Mouse (Mus musculus): ENCODE data around the gene Amy2a1. TPM values are rescaled to one million over a fixed set of nuclear protein-coding genes. Genes with fewer than 3 reads are reported as not detected.
"Not testable (repeated sequence)": the region's sequence is repeated elsewhere in the genome, so short reads cannot be mapped to it uniquely, and the experiment has no call there.

The Amy2a1 gene
- polyA plus RNA-seq (2016; fragmentation: Nextera tagmentation; extraction: Ambion mirVana) = not detected in 2 replicates

DNA sequence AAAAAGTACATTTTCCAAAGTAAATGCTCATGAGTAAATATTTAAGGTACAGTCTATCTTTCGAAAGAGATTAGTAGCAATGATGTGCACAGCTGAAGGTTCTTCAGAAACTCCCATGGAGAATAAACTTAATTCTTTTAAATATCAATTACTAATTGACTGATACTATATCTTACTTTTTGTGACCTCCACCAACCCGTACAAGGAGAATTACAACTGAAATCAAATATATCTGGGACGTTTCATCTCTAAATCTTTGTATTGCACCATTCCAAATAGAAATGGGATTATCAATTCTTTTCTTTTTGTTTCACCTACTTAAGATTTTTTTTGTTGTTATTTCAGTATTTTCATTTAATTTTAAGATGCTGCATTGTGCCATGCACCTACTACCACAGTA, at the start of gene Amy2a1:
TSS of gene Amy2a1 (minus strand) at position 101 of the 400 bp plus-strand sequence.
- not testable (repeated sequence) for ATAC-seq (ENCODE audit: insufficient number of reproducible peaks, insufficient read depth, low FRiP score, low TSS enrichment, low read depth); H3K4me3 ChIP-seq (replicated peaks); H3K4me2 ChIP-seq; H3K4me1 ChIP-seq (replicated peaks); H3K36me3 ChIP-seq; H3K9ac ChIP-seq (replicated peaks); H3K27ac ChIP-seq; H3K9me3 ChIP-seq; H3K27me3 ChIP-seq
- WGBS = 86% methylated on average over 3 of the region's 3 CpGs

- H3K27me3 ChIP-seq = no peaks in the 10 kb centered on the region
- no peaks in the 10 kb centered on the region for H3K9me3 ChIP-seq
- no peak for ATAC-seq (ENCODE audit: insufficient number of reproducible peaks, insufficient read depth, low FRiP score, low TSS enrichment, low read depth)
- no peak overlapping the region for H3K4me3 ChIP-seq (replicated peaks)
- H3K4me2 ChIP-seq = no peak overlapping the region
- no peaks in the 10 kb centered on the region for H3K4me1 ChIP-seq (replicated peaks)
- H3K27ac ChIP-seq = no peak overlapping the region
- no peak overlapping the region for H3K9ac ChIP-seq (replicated peaks)
- H3K36me3 ChIP-seq = no peaks in the 10 kb centered on the region
- 80% methylated on average over 4 of the region's 4 CpGs for WGBS
These were observed 42.4 kb upstream of the Amy2a1 start for GRCm38 (mm10) chr3:113574578-113574977.

- H3K4me1 ChIP-seq (replicated peaks) = no peaks in the 10 kb centered on the region
- ATAC-seq (ENCODE audit: insufficient number of reproducible peaks, insufficient read depth, low FRiP score, low TSS enrichment, low read depth) = no peak
- no peak overlapping the region for H3K4me3 ChIP-seq (replicated peaks)
- H3K4me2 ChIP-seq = no peak overlapping the region
- no peak overlapping the region for H3K27ac ChIP-seq
- H3K9ac ChIP-seq (replicated peaks) = no peak overlapping the region
- no peaks in the 10 kb centered on the region for H3K9me3 ChIP-seq
- H3K36me3 ChIP-seq = no peaks in the 10 kb centered on the region
- 83% methylated on average over 2 of the region's 2 CpGs for WGBS
- no peaks in the 10 kb centered on the region for H3K27me3 ChIP-seq
These were observed 41.9 kb upstream of the Amy2a1 start for GRCm38 (mm10) chr3:113574138-113574537.

DNA sequence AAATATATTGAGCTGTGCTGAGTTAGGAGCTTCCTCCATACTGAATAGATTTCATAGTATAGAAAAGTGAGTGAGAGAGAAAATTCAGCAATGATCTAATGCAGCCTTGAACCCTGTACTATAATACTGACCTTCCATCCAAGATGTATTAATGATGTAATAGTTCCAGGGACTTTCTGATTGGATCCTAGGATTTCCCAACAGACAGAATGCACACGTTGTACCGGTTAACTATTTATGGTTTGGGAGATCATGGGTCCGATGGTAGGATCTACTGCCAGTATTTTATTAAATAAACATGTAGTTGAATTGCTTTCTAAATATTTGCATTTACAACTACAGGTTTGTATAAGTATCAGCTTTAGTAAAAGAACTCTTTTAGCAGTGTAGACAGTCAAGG, 39.9 kb upstream of the Amy2a1 start:
- no peak overlapping the region for H3K9ac ChIP-seq (replicated peaks)
- peaks cover 4% of the 10 kb centered on the region; the same call in 1 of the 2 replicates for H3K9me3 ChIP-seq
- no peak overlapping the region for H3K4me2 ChIP-seq
- ATAC-seq (ENCODE audit: insufficient number of reproducible peaks, insufficient read depth, low FRiP score, low TSS enrichment, low read depth) = no peak
- H3K36me3 ChIP-seq = no peaks in the 10 kb centered on the region
- no peak overlapping the region for H3K27ac ChIP-seq
- no peak overlapping the region for H3K4me3 ChIP-seq (replicated peaks)
- 73% methylated on average over 3 of the region's 3 CpGs for WGBS
- no peaks in the 10 kb centered on the region for H3K4me1 ChIP-seq (replicated peaks)
- no peaks in the 10 kb centered on the region for H3K27me3 ChIP-seq

- Histone ChIP-seq H3K4me3 (replicated peaks) (no peak overlapping the region), H3K27ac (no peak overlapping the region), H3K4me2 (no peak overlapping the region), H3K9me3 (no peaks in the 10 kb centered on the region), H3K36me3 (no peaks in the 10 kb centered on the region), H3K9ac (replicated peaks) (no peak overlapping the region), H3K4me1 (replicated peaks) (no peaks in the 10 kb centered on the region), H3K27me3 (no peaks in the 10 kb centered on the region)
- no peak for ATAC-seq (ENCODE audit: insufficient number of reproducible peaks, insufficient read depth, low FRiP score, low TSS enrichment, low read depth)
These were observed 7.5 kb upstream of the Amy2a1 start for GRCm38 (mm10) chr3:113539692-113540091.

Other genes starting within 250 kb of the Amy2a1 start
- gene Amy2a4, start 241.0 kb downstream of the Amy2a1 start, polyA plus RNA-seq (2016; fragmentation: Nextera tagmentation; extraction: Ambion mirVana) = not detected in 2 replicates
- gene Amy2a3, start 208.4 kb downstream of the Amy2a1 start, polyA plus RNA-seq (2016; fragmentation: Nextera tagmentation; extraction: Ambion mirVana) = not detected in 2 replicates
- gene Amy2a2, start 175.8 kb downstream of the Amy2a1 start, polyA plus RNA-seq (2016; fragmentation: Nextera tagmentation; extraction: Ambion mirVana) = not detected in 2 replicates
- gene Amy1, start 74.3 kb upstream of the Amy2a1 start, polyA plus RNA-seq (2016; fragmentation: Nextera tagmentation; extraction: Ambion mirVana) = 1.00 and 1.5 TPM in 2 replicates
- 42.2 and 46.3 TPM in 2 replicates for gene Rnpc3, start 97.7 kb upstream of the Amy2a1 start, polyA plus RNA-seq (2016; fragmentation: Nextera tagmentation; extraction: Ambion mirVana)